In the genomic region with DNA sequence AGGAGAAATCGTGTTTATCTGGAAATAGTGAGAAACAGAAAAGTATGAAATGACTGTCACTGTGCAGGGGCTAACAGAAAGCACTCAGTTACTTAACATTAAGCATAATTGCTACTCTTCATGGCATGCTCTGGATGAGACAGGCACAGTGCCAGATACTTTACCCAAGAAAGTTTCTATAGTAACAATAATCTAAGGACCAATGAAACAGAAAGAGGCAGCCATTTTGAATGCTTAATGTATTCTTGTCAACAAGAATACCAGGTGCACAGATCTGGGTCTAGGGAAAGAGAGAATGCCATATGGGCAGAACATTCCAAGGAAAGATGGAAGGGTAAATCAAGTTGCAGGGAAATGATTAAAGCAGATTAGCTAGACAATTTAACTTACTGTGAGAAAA, we compare ENCODE assay signal across 20 mouse cellular contexts.
"Had no signal": no experiment of that assay in that cellular context is flagged by ENCODE, and none has a peak within 500 bp of the region (broad histone marks: within the 10 kb centered on the region; RNA-seq: fewer than 3 reads in every experiment).

No protein-coding gene starts in this region.

- H3K9ac ChIP-seq: liver, embryonic 15.5 days; liver, postnatal 0 days; lung, embryonic 15.5 days; midbrain, embryonic 13.5 days; neural tube, embryonic 13.5 days had no signal

- H3K4me2 ChIP-seq: liver, embryonic 15.5 days; lung, embryonic 15.5 days; midbrain, embryonic 11.5 days; midbrain, embryonic 13.5 days; neural tube, embryonic 13.5 days had no signal

- H3K27ac ChIP-seq: liver, embryonic 15.5 days; lung, embryonic 15.5 days; macrophage; midbrain, embryonic 13.5 days; neural tube, embryonic 13.5 days had no signal

- ATAC-seq: liver, postnatal 0 days; lung, postnatal 0 days; midbrain, embryonic 13.5 days; midbrain, embryonic 16.5 days had no signal

- H3K36me3 ChIP-seq: liver, embryonic 15.5 days; lung, embryonic 15.5 days; midbrain, embryonic 13.5 days; neural tube, embryonic 13.5 days had no signal

- H3K4me1 ChIP-seq: liver, embryonic 15.5 days; lung, embryonic 15.5 days; megakaryocyte, embryonic 14.5 days; midbrain, embryonic 13.5 days; neural tube, embryonic 13.5 days had no signal

- H3K4me3 ChIP-seq: liver, embryonic 15.5 days; lung, embryonic 15.5 days; megakaryocyte, embryonic 14.5 days; midbrain, embryonic 13.5 days; neural tube, embryonic 13.5 days had no signal

- H3K27me3 ChIP-seq: liver, embryonic 15.5 days; lung, embryonic 15.5 days; megakaryocyte, embryonic 14.5 days; midbrain, embryonic 13.5 days; neural tube, embryonic 13.5 days had no signal

- H3K9me3 ChIP-seq: liver, embryonic 15.5 days; lung, embryonic 15.5 days; megakaryocyte, embryonic 14.5 days; midbrain, embryonic 13.5 days; neural tube, embryonic 13.5 days had no signal

- DNase-seq: liver, postnatal 0 days; lung, adult 2 months; lung, postnatal 14 days; lung, postnatal 36 days; right cerebral cortex, adult 18-20 months; right cerebral cortex, postnatal 25 days; right cerebral cortex, postnatal 4 days; spleen, adult 18-20 months; thymus, adult 18-20 months; thymus, postnatal 14 days; thymus, postnatal 36 days had no signal
